ENCODE assay signal across 11 mouse cellular contexts in the genomic region with DNA sequence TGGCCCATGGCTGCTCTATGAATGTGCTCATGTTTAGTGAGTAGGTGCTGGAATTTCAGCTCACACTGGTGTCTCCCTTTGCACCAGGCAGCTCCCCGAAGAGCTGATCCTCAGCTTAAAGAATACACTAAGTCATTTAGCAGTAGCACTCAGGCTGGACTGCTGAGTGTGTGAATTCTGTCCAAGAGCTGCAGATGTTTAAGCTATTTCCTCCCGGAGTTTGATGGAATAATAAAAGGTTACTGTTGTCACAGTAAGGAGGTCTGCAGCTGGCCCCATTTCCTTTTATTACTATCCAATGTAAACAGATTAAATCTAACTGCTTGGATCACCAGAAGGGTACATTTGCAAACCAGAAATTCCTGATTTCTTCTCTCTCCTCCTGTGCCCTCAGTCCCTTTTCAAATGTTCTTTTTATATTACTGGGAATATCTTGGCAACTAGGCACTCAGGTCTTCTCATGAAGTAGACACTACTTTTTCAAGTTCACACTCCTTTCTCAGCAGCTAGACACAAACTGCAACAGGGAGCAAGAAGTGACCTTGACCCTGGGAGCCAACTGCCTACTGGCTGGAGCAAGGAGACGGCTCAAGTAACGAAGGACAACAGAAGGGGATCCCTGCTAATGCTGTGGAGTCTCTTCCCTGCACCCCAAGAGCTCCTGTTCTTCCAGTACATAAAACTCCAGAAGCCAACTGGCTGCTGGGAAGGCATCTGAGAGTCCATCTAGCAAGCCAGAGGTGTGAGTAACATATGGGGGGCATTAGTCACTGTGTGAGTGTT.
DNase-seq lines count a peak whose midpoint lies in the region; ATAC-seq and TF ChIP-seq lines count a peak whose summit lies in the region.
"Had no signal": no experiment of that assay in that cellular context is flagged by ENCODE, and none has a peak within 500 bp of the region (broad histone marks: within the 10 kb centered on the region; RNA-seq: fewer than 3 reads in every experiment).

No protein-coding gene starts in this region.

- no peak for TF ChIP-seq POLR2A in embryonic fibroblast, embryonic 13.5 days (IDR thresholded peaks at IDR 0.05; ENCODE audit: low read depth, low read length)
- TF ChIP-seq POLR2A in cerebellum, adult 2 months (IDR thresholded peaks at IDR 0.05; ENCODE audit: borderline replicate concordance, insufficient read depth, low read length) = no peak

- H3K4me2 ChIP-seq in midbrain, embryonic 15.5 days = no peak overlapping the region
- H3K4me2 ChIP-seq: liver, embryonic 13.5 days had no signal

- H3K36me3 ChIP-seq in midbrain, embryonic 15.5 days (replicated peaks) = peaks cover 20% of the 10 kb centered on the region; the same call in 1 of the 2 replicates

- peak overlapping the region; percentile 48 for H3K27ac ChIP-seq in embryonic fibroblast, embryonic 13.5 days (ENCODE audit: insufficient read depth, low read length)
- H3K27ac ChIP-seq in midbrain, embryonic 15.5 days = no peak overlapping the region
- no peak overlapping the region for H3K27ac ChIP-seq in cerebellum, adult 2 months (ENCODE audit: insufficient read depth, low read length)
- H3K27ac ChIP-seq: hindbrain, postnatal 0 days; liver, embryonic 13.5 days had no signal

- no peak for DNase-seq in frontal cortex, postnatal 10 days (ENCODE audit: low spot score in 2 of 2)
- DNase-seq in R1 (ENCODE audit: low read depth, low spot score) = peak; percentile 20
- peak; percentile 42 for DNase-seq in kidney, postnatal 14 days
- DNase-seq in retina, postnatal 1 day = no peak
- DNase-seq in cerebellum, adult 2 months = no peak
- DNase-seq: liver, embryonic 13.5 days had no signal

- no peaks in the 10 kb centered on the region for H3K9me3 ChIP-seq in midbrain, embryonic 15.5 days
- H3K9me3 ChIP-seq: liver, embryonic 13.5 days had no signal

- WGBS in midbrain, embryonic 15.5 days = 79% methylated on average over 4 of the region's 4 CpGs
- WGBS in cerebellum, adult 2 months = 83% methylated on average over 4 of the region's 4 CpGs

- TF ChIP-seq CTCF in embryonic fibroblast, embryonic 13.5 days (IDR thresholded peaks at IDR 0.05; ENCODE audit: borderline replicate concordance, insufficient read depth, low read length) = no peak
- TF ChIP-seq CTCF in cerebellum, adult 2 months (IDR thresholded peaks at IDR 0.05; ENCODE audit: borderline replicate concordance, insufficient read depth, low read depth, low read length) = no peak

- ATAC-seq in frontal cortex, adult (ENCODE audit: low TSS enrichment) = peak; percentile 9; the same call in 1 of the 2 replicates
- no peak for ATAC-seq in midbrain, embryonic 15.5 days (replicated peaks)
- ATAC-seq: hindbrain, postnatal 0 days had no signal

- no peak overlapping the region for H3K9ac ChIP-seq in midbrain, embryonic 15.5 days
- H3K9ac ChIP-seq: liver, embryonic 13.5 days had no signal

- H3K4me1 ChIP-seq in embryonic fibroblast, embryonic 13.5 days (ENCODE audit: control insufficient read depth, insufficient read depth, low read length) = peaks cover 14% of the 10 kb centered on the region
- no peaks in the 10 kb centered on the region for H3K4me1 ChIP-seq in midbrain, embryonic 15.5 days
- no peaks in the 10 kb centered on the region for H3K4me1 ChIP-seq in cerebellum, adult 2 months (ENCODE audit: control insufficient read depth, insufficient read depth, low read length)
- H3K4me1 ChIP-seq: liver, embryonic 13.5 days had no signal

- no peak overlapping the region for H3K4me3 ChIP-seq in embryonic fibroblast, embryonic 13.5 days (ENCODE audit: insufficient read depth, low read length)
- no peak overlapping the region for H3K4me3 ChIP-seq in midbrain, embryonic 15.5 days
- H3K4me3 ChIP-seq in cerebellum, adult 2 months (replicated peaks; ENCODE audit: insufficient read depth, low read depth, low read length) = no peak overlapping the region
- H3K4me3 ChIP-seq: liver, embryonic 13.5 days had no signal

- no peaks in the 10 kb centered on the region for H3K27me3 ChIP-seq in midbrain, embryonic 15.5 days (replicated peaks)
- H3K27me3 ChIP-seq in cerebellum, adult 2 months (ENCODE audit: control insufficient read depth, insufficient read depth, low read length) = no peaks in the 10 kb centered on the region
- H3K27me3 ChIP-seq: CH12.LX; liver, embryonic 13.5 days had no signal

Comparison
In these comparisons a context has a peak if more than half of its experiments do, and no peak if none do; other contexts are left out.
1. DNase-seq: peak in R1 (single experiment) and kidney, postnatal 14 days (single experiment); none in frontal cortex, postnatal 10 days (0 of 2), retina, postnatal 1 day (single experiment) and cerebellum, adult 2 months (0 of 2).